Mouse (Mus musculus): ENCODE results near the gene Tlcd2. TPM values are rescaled to one million over a fixed set of nuclear protein-coding genes. Genes with fewer than 3 reads are reported as not detected.
"Not testable (repeated sequence)": the region's sequence is repeated elsewhere in the genome, so short reads cannot be mapped to it uniquely, and the experiment has no call there.

The Tlcd2 gene
- polyA plus RNA-seq, 1 experiment from 2014 or later, result 1.8 TPM

DNA sequence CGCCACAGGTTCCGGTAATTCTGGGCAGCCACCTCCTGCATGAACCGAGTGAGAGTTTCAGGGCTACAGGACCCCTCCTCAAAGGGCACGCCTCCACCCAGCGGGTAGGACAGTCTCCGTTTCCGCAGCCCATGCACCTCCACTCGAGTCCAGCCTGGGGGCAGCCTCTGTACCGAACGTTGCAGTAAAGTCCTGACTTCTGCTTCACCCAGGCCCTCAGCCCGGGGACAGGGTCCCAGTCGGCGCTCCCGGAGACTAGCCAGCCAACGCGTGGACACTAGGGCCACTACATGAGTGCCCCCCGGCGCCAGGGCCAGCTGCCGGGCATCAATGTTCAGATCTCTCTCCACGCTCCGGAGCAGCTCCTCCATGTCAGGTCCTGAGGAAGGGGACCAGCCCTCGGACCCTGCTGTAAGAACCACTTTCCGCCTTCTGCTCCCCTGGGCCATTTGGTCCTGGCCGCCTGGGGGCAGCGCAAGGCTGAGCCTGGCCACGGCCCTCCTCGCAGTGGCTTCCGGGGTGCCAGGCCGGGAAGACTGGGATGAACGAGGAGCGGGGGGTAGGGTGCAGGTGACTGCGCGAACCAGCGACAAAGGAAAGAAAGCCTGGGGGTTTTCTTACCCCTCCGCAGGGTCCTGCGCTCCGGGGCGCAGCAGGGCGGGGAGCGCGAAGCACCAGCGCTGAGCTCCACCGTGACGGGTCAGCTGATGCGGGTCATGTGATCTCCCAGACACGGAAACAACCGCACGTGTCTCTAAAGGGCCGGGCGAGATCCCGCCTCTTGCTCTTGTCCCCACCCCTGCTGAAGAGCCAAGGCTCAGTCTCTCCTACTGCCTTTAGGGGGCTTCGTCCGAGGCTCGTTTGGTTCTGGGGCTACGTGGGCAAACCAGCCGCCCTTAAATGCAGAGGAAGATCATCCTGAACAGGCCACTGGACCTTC, 7.3 kb upstream of the Tlcd2 start, which contains the start of gene Wdr81:
Gene Wdr81, minus strand, starts transcription at position 727 of the 940 bp plus-strand sequence.
- 2% methylated on average over 56 of the region's 56 CpGs for WGBS
- Histone ChIP-seq H3K9me3 (ENCODE audit: control insufficient read depth, low read length) (no peaks in the 10 kb centered on the region), H3K4me2 (ENCODE audit: low read depth, low read length) (peak within 1 kb of the TSS; percentile 99), H3K27ac (ENCODE audit: low read depth, low read length) (peak within 1 kb of the TSS; percentile 52; the same call in 1 of the 2 replicates), H3K36me3 (ENCODE audit: control insufficient read depth, insufficient read depth, low read length) (0 out of 2 replicates have a peak, but pooled peaks cover 6% of the 10 kb centered on the region), H3K27me3 (ENCODE audit: control insufficient read depth, insufficient read depth, low read length) (no peaks in the 10 kb centered on the region), H3K9ac (replicated peaks; ENCODE audit: low read depth, low read length) (peak within 1 kb of the TSS; percentile 72), H3K4me3 (ENCODE audit: low read depth, low read length) (peak within 1 kb of the TSS; percentile 73), H3K4me1 (ENCODE audit: control insufficient read depth, insufficient read depth, low read length) (peaks cover 13% of the 10 kb centered on the region)
- peak; percentile 94 for ATAC-seq (ENCODE audit: low read depth)

DNA sequence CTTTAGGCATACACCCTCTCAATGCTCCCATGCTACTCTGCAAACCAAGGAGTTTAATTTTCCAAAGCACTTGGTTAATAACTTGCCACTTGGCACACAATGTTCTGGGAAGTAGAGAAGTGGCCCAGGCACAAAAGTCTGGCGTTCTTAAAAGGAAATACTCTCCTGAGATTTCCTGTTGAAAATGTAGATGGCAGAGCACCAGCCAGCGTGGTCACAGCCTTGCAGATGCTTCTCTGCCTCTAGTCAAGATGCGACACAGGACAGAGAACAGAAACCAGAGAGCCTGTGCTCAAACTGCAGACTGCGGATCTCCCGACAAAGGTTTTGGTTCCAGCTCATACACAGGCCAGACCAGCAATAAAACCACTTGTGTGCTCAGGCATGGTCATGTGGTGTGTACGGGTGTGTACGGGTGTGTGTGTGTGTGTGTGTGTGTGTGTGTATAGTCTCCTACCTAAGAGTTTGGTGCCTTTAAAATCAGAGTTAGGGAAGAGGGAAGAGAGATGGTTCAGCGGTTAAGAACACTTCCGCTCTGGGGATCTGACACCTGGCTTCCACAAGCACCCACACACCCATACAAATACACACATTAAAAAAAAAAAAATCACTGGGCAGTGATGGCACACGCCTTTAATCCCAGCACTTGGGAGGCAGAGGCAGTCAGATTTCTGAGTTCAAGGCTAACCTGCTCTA, 6.3 kb upstream of the Tlcd2 start:
- no peaks in the 10 kb centered on the region for H3K9me3 ChIP-seq (ENCODE audit: control insufficient read depth, low read length)
- 0 out of 2 replicates have a peak, but pooled peaks cover 6% of the 10 kb centered on the region for H3K36me3 ChIP-seq (ENCODE audit: control insufficient read depth, insufficient read depth, low read length)
- H3K4me3 ChIP-seq (ENCODE audit: low read depth, low read length), result peak overlapping the region; percentile 73
- H3K27me3 ChIP-seq (ENCODE audit: control insufficient read depth, insufficient read depth, low read length), result no peaks in the 10 kb centered on the region
- H3K9ac ChIP-seq (replicated peaks; ENCODE audit: low read depth, low read length), result peak overlapping the region; percentile 72; the same call in 1 of the 2 replicates
- WGBS, result 71% methylated on average over 10 of the region's 10 CpGs
- peak overlapping the region; percentile 52; the same call in 1 of the 2 replicates for H3K27ac ChIP-seq (ENCODE audit: low read depth, low read length)
- no peak for ATAC-seq (ENCODE audit: low read depth)
- peaks cover 19% of the 10 kb centered on the region for H3K4me1 ChIP-seq (ENCODE audit: control insufficient read depth, insufficient read depth, low read length)
- peak overlapping the region; percentile 99 for H3K4me2 ChIP-seq (ENCODE audit: low read depth, low read length)

DNA sequence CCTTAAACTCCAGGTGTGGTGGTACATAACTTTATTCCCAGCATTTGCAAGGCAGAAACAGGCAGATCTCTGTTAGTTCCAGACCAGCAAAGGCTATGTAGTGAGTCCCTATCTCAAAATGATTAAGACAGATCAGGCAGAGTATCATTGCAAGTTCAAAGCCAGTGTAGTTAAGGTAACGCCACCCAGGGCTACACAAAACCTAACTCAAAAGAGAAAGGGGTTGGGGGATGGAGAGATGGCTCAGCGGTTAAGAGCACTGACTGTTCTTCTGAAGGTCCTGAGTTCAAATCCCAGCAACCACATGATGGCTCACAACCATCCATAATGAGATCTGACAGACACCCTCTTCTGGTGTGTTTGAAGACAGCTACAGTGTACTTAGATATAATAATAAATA, 5.5 kb upstream of the Tlcd2 start:
- H3K4me1 ChIP-seq (ENCODE audit: control insufficient read depth, insufficient read depth, low read length), result peaks cover 21% of the 10 kb centered on the region
- not testable (repeated sequence) for ATAC-seq (ENCODE audit: low read depth); H3K9me3 ChIP-seq (ENCODE audit: control insufficient read depth, low read length); H3K36me3 ChIP-seq (ENCODE audit: control insufficient read depth, insufficient read depth, low read length); H3K27ac ChIP-seq (ENCODE audit: low read depth, low read length); H3K27me3 ChIP-seq (ENCODE audit: control insufficient read depth, insufficient read depth, low read length); H3K9ac ChIP-seq (replicated peaks; ENCODE audit: low read depth, low read length); H3K4me3 ChIP-seq (ENCODE audit: low read depth, low read length); H3K4me2 ChIP-seq (ENCODE audit: low read depth, low read length)
- 96% methylated on average over 2 of the region's 2 CpGs for WGBS

DNA sequence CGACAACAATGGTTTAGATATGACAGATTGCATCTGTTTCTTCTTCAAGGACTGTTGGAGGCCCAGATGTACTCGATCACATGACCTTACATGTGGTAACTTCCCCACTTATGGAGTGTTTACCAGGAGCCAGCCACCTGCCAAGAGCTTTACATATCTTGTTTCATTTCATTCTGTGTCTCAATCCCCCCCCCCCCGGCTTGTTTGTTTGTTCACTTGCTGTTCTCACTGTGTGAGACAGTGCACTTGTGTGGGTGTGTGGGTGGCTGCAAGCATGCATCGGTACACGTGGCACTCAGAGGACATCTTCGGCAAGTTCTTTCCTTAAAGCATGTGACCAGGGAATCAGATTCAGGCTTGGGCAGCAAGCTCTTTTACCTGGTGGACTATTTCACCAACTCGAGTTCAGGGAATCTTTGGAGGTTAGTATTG, 5.1 kb upstream of the Tlcd2 start:
- no peak for ATAC-seq (ENCODE audit: low read depth)
- no peaks in the 10 kb centered on the region for H3K36me3 ChIP-seq (ENCODE audit: control insufficient read depth, insufficient read depth, low read length)
- no peak overlapping the region for H3K27ac ChIP-seq (ENCODE audit: low read depth, low read length)
- H3K4me1 ChIP-seq (ENCODE audit: control insufficient read depth, insufficient read depth, low read length), result peaks cover 21% of the 10 kb centered on the region
- WGBS, result 89% methylated on average over 7 of the region's 7 CpGs
- no peaks in the 10 kb centered on the region for H3K9me3 ChIP-seq (ENCODE audit: control insufficient read depth, low read length)
- H3K27me3 ChIP-seq (ENCODE audit: control insufficient read depth, insufficient read depth, low read length), result no peaks in the 10 kb centered on the region
- H3K9ac ChIP-seq (replicated peaks; ENCODE audit: low read depth, low read length), result no peak overlapping the region
- no peak overlapping the region for H3K4me2 ChIP-seq (ENCODE audit: low read depth, low read length)
- H3K4me3 ChIP-seq (ENCODE audit: low read depth, low read length), result no peak overlapping the region

DNA sequence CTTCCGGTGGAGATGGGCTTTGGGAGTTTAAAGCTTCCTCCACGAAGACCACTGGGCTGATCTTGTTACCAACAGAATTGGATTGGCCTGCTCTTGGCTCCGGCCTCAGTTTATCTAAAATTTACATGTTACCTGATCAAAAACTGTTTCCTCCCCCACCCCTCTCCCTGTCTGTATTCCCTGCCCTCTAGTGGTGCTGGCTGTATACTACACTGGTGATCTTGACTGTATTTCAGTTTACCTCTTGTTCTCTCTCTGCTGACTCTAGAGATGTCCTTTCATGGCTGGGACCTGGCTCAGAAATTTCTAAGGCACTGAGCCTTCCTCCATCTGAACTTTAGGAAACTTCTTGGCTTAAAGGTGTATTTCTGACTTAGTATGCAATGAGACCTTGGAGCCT, 3.3 kb upstream of the Tlcd2 start:
- H3K4me3 ChIP-seq (ENCODE audit: low read depth, low read length), result no peak overlapping the region
- no peaks in the 10 kb centered on the region for H3K36me3 ChIP-seq (ENCODE audit: control insufficient read depth, insufficient read depth, low read length)
- no peak overlapping the region for H3K4me2 ChIP-seq (ENCODE audit: low read depth, low read length)
- ATAC-seq (ENCODE audit: low read depth), result no peak
- H3K9ac ChIP-seq (replicated peaks; ENCODE audit: low read depth, low read length), result no peak overlapping the region
- no peak overlapping the region for H3K27ac ChIP-seq (ENCODE audit: low read depth, low read length)
- H3K27me3 ChIP-seq (ENCODE audit: control insufficient read depth, insufficient read depth, low read length), result no peaks in the 10 kb centered on the region
- WGBS, result 25% methylated on average over 3 of the region's 3 CpGs
- no peaks in the 10 kb centered on the region for H3K9me3 ChIP-seq (ENCODE audit: control insufficient read depth, low read length)
- peaks cover 29% of the 10 kb centered on the region for H3K4me1 ChIP-seq (ENCODE audit: control insufficient read depth, insufficient read depth, low read length)

DNA sequence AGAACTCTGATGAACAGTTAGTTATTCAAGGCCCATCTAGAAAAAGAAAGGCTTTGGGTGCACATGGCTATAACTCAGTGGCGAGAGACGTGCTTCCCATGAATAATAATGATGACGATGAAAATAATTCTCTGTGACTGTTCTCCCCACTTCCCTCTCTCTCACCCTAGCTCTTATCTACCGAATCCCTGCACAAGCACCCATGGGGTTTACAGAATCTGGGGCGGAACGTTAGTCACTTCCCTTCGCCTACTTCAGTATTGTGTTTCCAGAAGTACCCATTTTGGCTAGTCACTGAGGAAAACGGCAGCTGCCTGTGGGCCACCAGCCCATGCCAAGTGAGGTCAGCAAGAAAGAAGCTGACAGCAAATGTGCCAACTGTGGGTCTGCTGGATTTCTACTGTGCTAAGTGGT, 2.9 kb upstream of the Tlcd2 start:
- ATAC-seq (ENCODE audit: low read depth), result no peak
- Histone ChIP-seq H3K9ac (replicated peaks; ENCODE audit: low read depth, low read length) (no peak overlapping the region), H3K36me3 (ENCODE audit: control insufficient read depth, insufficient read depth, low read length) (no peaks in the 10 kb centered on the region), H3K4me1 (ENCODE audit: control insufficient read depth, insufficient read depth, low read length) (peaks cover 26% of the 10 kb centered on the region), H3K4me2 (ENCODE audit: low read depth, low read length) (no peak overlapping the region), H3K27ac (ENCODE audit: low read depth, low read length) (no peak overlapping the region), H3K9me3 (ENCODE audit: control insufficient read depth, low read length) (no peaks in the 10 kb centered on the region), H3K4me3 (ENCODE audit: low read depth, low read length) (no peak overlapping the region), H3K27me3 (ENCODE audit: control insufficient read depth, insufficient read depth, low read length) (no peaks in the 10 kb centered on the region)
- WGBS, result 84% methylated on average over 8 of the region's 8 CpGs

DNA sequence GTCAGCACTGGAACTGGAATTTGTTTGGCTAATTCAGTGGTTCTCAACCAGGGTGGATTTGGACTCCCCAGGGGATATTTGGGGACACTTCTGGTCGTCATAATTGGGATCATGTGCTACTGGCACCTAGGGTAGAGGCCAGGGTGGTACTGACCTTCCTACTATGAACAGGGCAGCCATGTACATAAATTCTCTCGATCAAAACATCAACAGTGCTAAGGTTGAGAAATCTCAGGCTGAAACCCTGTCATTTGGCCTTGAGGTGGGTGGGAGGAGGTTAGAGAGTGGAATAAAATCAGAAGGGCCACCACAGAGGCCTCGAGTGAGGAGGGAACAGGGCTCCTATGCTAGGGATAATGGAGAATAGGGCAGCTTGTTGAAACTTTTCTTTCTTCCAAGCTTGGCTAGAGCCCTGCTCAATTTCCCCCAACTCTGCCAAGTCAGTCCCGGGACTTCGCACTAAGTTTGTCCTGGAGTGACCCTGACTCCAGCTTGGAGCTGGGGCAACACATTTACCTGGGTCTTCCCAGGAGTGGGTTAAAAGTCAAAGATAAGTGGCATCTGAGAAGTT, 2.3 kb upstream of the Tlcd2 start:
- no peak overlapping the region for H3K27ac ChIP-seq (ENCODE audit: low read depth, low read length)
- no peak overlapping the region for H3K4me2 ChIP-seq (ENCODE audit: low read depth, low read length)
- H3K9ac ChIP-seq (replicated peaks; ENCODE audit: low read depth, low read length), result no peak overlapping the region
- no peaks in the 10 kb centered on the region for H3K36me3 ChIP-seq (ENCODE audit: control insufficient read depth, insufficient read depth, low read length)
- 83% methylated on average over 5 of the region's 5 CpGs for WGBS
- H3K4me1 ChIP-seq (ENCODE audit: control insufficient read depth, insufficient read depth, low read length), result peaks cover 20% of the 10 kb centered on the region
- no peaks in the 10 kb centered on the region for H3K27me3 ChIP-seq (ENCODE audit: control insufficient read depth, insufficient read depth, low read length)
- H3K4me3 ChIP-seq (ENCODE audit: low read depth, low read length), result no peak overlapping the region
- H3K9me3 ChIP-seq (ENCODE audit: control insufficient read depth, low read length), result no peaks in the 10 kb centered on the region
- no peak for ATAC-seq (ENCODE audit: low read depth)

DNA sequence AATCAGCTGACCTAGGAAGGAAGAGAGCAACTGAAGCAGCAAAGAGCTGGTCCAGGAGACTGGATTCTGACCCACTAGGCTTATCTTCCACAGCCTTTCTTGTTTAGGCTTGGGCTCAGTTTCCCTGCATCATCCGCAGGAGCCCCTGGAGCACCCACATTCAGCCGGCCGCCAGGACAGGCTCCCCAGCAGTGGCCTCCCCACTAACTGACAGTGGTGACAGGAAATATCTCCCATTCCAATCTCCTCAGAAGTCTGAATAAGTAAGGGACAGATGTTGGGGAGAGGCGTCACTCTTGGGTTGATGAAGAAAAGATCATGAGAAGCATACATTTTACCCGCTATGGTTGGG, 1.8 kb upstream of the Tlcd2 start:
- H3K4me1 ChIP-seq (ENCODE audit: control insufficient read depth, insufficient read depth, low read length), result peaks cover 20% of the 10 kb centered on the region
- H3K9me3 ChIP-seq (ENCODE audit: control insufficient read depth, low read length), result no peaks in the 10 kb centered on the region
- 31% methylated on average over 5 of the region's 5 CpGs for WGBS
- peak overlapping the region; percentile 83 for H3K4me2 ChIP-seq (ENCODE audit: low read depth, low read length)
- no peak for ATAC-seq (ENCODE audit: low read depth)
- no peak overlapping the region for H3K9ac ChIP-seq (replicated peaks; ENCODE audit: low read depth, low read length)
- H3K4me3 ChIP-seq (ENCODE audit: low read depth, low read length), result no peak overlapping the region; the same call in 1 of the 2 replicates
- no peaks in the 10 kb centered on the region for H3K27me3 ChIP-seq (ENCODE audit: control insufficient read depth, insufficient read depth, low read length)
- peak overlapping the region; percentile 74 for H3K27ac ChIP-seq (ENCODE audit: low read depth, low read length)
- H3K36me3 ChIP-seq (ENCODE audit: control insufficient read depth, insufficient read depth, low read length), result no peaks in the 10 kb centered on the region
